In the genomic region with DNA sequence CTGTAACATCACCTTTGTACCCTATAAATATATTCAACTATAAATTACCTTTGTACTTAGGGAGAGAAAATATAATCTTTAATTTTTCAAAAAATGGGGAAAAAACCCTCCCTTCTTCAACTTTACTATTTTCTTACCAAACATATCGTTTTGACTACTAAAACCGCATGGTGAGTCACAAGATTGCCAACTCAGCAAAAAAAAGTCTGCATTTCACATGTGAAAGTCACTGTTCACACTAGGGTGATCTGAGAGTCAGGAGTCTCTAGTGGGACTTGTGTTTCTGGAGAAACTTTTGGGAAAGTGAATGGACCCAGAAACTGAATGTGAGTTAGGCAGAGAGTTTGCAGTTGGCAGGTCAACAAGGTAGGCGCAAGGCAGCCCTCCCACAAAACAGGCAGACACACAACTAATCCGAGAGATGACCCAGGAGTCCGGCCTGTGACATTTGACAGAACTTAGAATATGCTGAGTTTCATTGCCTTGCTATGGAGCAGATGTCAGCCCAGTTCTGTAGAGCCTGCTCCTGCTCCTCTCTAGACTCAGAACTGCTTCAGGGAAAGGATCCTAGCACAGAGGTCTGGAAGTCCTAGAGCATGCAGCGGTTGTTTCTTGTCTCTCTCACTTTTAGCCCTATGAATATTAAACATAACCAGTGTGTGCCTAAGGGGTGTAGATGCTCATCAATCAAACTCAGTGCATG, we compare ENCODE assay signal across 18 mouse cellular contexts. TPM values are rescaled to one million over a fixed set of nuclear protein-coding genes. Genes with fewer than 3 reads are reported as not detected.
DNase-seq lines count a peak whose midpoint lies in the region; ATAC-seq lines count a peak whose summit lies in the region.
"Had no signal": no experiment of that assay in that cellular context is flagged by ENCODE, and none has a peak within 500 bp of the region (broad histone marks: within the 10 kb centered on the region; RNA-seq: fewer than 3 reads in every experiment).

No protein-coding gene starts in this region.

- ATAC-seq in cerebellum, adult (ENCODE audit: insufficient number of reproducible peaks, low FRiP score, low TSS enrichment), result peak; percentile 62
- peak; percentile 76 for ATAC-seq in hindbrain, embryonic 13.5 days (ENCODE audit: low FRiP score)
- ATAC-seq in midbrain, embryonic 16.5 days, result 0 out of 2 replicates have a peak, but pooled peaks have one; percentile 25
- no peak for ATAC-seq in intestine, embryonic 15.5 days
- ATAC-seq: liver, postnatal 0 days had no signal

- WGBS in hindbrain, embryonic 13.5 days, result 85% methylated on average over 6 of the region's 6 CpGs
- 94% methylated on average over 6 of the region's 6 CpGs for WGBS in hindbrain, embryonic 10.5 days
- WGBS in midbrain, embryonic 16.5 days, result 87% methylated on average over 6 of the region's 6 CpGs
- 89% methylated on average over 6 of the region's 6 CpGs for WGBS in midbrain, embryonic 10.5 days
- 89% methylated on average over 6 of the region's 6 CpGs for WGBS in intestine, embryonic 15.5 days

- H3K27me3 ChIP-seq in hindbrain, embryonic 13.5 days, result no peaks in the 10 kb centered on the region
- no peaks in the 10 kb centered on the region for H3K27me3 ChIP-seq in hindbrain, embryonic 10.5 days (ENCODE audit: insufficient read depth, poor library complexity, severe bottlenecking)
- H3K27me3 ChIP-seq in midbrain, embryonic 16.5 days (ENCODE audit: control insufficient read depth, insufficient read depth, low read depth, low read length), result no peaks in the 10 kb centered on the region
- no peaks in the 10 kb centered on the region for H3K27me3 ChIP-seq in midbrain, embryonic 10.5 days (ENCODE audit: low read depth, poor library complexity, severe bottlenecking)
- no peaks in the 10 kb centered on the region for H3K27me3 ChIP-seq in intestine, embryonic 15.5 days (replicated peaks)
- H3K27me3 ChIP-seq: megakaryocyte, embryonic 14.5 days had no signal

- no peaks in the 10 kb centered on the region for H3K9me3 ChIP-seq in hindbrain, embryonic 13.5 days
- no peaks in the 10 kb centered on the region for H3K9me3 ChIP-seq in hindbrain, embryonic 10.5 days
- H3K9me3 ChIP-seq in midbrain, embryonic 16.5 days (replicated peaks; ENCODE audit: control insufficient read depth, low read length, poor library complexity, severe bottlenecking), result no peaks in the 10 kb centered on the region
- H3K9me3 ChIP-seq in midbrain, embryonic 10.5 days (replicated peaks), result no peaks in the 10 kb centered on the region
- no peaks in the 10 kb centered on the region for H3K9me3 ChIP-seq in intestine, embryonic 15.5 days
- H3K9me3 ChIP-seq: G1E; megakaryocyte, embryonic 14.5 days had no signal

- H3K4me2 ChIP-seq in hindbrain, embryonic 13.5 days, result no peak overlapping the region
- no peak overlapping the region for H3K4me2 ChIP-seq in midbrain, embryonic 16.5 days (ENCODE audit: low read length)
- H3K4me2 ChIP-seq in intestine, embryonic 15.5 days (replicated peaks), result no peak overlapping the region
- H3K4me2 ChIP-seq: heart, embryonic 11.5 days had no signal

- H3K9ac ChIP-seq in hindbrain, embryonic 13.5 days, result no peak overlapping the region
- H3K9ac ChIP-seq in midbrain, embryonic 16.5 days (ENCODE audit: low read depth, low read length), result no peak overlapping the region
- H3K9ac ChIP-seq in intestine, embryonic 15.5 days, result no peak overlapping the region
- H3K9ac ChIP-seq: liver, postnatal 0 days had no signal

- H3K4me1 ChIP-seq in hindbrain, embryonic 13.5 days (replicated peaks), result no peaks in the 10 kb centered on the region; the same call in 1 of the 2 replicates
- no peaks in the 10 kb centered on the region for H3K4me1 ChIP-seq in hindbrain, embryonic 10.5 days (replicated peaks)
- H3K4me1 ChIP-seq in midbrain, embryonic 16.5 days (ENCODE audit: control insufficient read depth, insufficient read depth, low read length), result no peaks in the 10 kb centered on the region
- H3K4me1 ChIP-seq in midbrain, embryonic 10.5 days, result peaks cover 7% of the 10 kb centered on the region; the same call in 1 of the 2 replicates
- no peaks in the 10 kb centered on the region for H3K4me1 ChIP-seq in intestine, embryonic 15.5 days (replicated peaks)
- H3K4me1 ChIP-seq: megakaryocyte, embryonic 14.5 days had no signal

- H3K36me3 ChIP-seq in hindbrain, embryonic 13.5 days, result no peaks in the 10 kb centered on the region
- no peaks in the 10 kb centered on the region for H3K36me3 ChIP-seq in hindbrain, embryonic 10.5 days
- no peaks in the 10 kb centered on the region for H3K36me3 ChIP-seq in midbrain, embryonic 16.5 days (ENCODE audit: control insufficient read depth, insufficient read depth, low read length)
- no peaks in the 10 kb centered on the region for H3K36me3 ChIP-seq in midbrain, embryonic 10.5 days
- H3K36me3 ChIP-seq in intestine, embryonic 15.5 days, result no peaks in the 10 kb centered on the region
- H3K36me3 ChIP-seq: G1E had no signal

- DNase-seq in cerebellum, adult 9-10 months, result no peak
- no peak for DNase-seq in hindbrain, embryonic 10.5 days (ENCODE audit: low spot score)
- DNase-seq in midbrain, embryonic 10.5 days (ENCODE audit: low spot score), result no peak
- DNase-seq in urinary bladder, adult 18-20 months (ENCODE audit: low spot score in 2 of 2), result no peak
- DNase-seq: heart, postnatal 10 days; kidney, adult 2 months; kidney, postnatal 10 days; liver, postnatal 0 days; spleen, adult 18-20 months; thymus, postnatal 25 days had no signal

- H3K4me3 ChIP-seq in hindbrain, embryonic 13.5 days, result no peak overlapping the region
- H3K4me3 ChIP-seq in hindbrain, embryonic 10.5 days, result no peak overlapping the region
- H3K4me3 ChIP-seq in midbrain, embryonic 16.5 days (ENCODE audit: low read depth, low read length), result no peak overlapping the region
- no peak overlapping the region for H3K4me3 ChIP-seq in midbrain, embryonic 10.5 days
- no peak overlapping the region for H3K4me3 ChIP-seq in intestine, embryonic 15.5 days (replicated peaks)
- H3K4me3 ChIP-seq: left cerebral cortex, adult 2 months; megakaryocyte, embryonic 14.5 days had no signal

- no peak overlapping the region for H3K27ac ChIP-seq in hindbrain, embryonic 13.5 days
- no peak overlapping the region for H3K27ac ChIP-seq in hindbrain, embryonic 10.5 days
- no peak overlapping the region for H3K27ac ChIP-seq in midbrain, embryonic 16.5 days (ENCODE audit: low read length)
- no peak overlapping the region for H3K27ac ChIP-seq in midbrain, embryonic 10.5 days (replicated peaks)
- no peak overlapping the region for H3K27ac ChIP-seq in intestine, embryonic 15.5 days
- H3K27ac ChIP-seq: left cerebral cortex, adult 2 months had no signal

RNA-seq across cellular contexts. Expression of a gene that starts 26.4 kb away (rescaled TPM):
- 15.0 and 15.5 TPM in 2 replicates for polyA plus RNA-seq in hindbrain, embryonic 13.5 days (2015; fragmentation: Nextera tagmentation; extraction: Ambion mirVana)
- 20.7 and 25.0 TPM in 2 replicates for polyA plus RNA-seq in hindbrain, embryonic 10.5 days (2016; fragmentation: Nextera tagmentation; extraction: Ambion mirVana)
- polyA plus RNA-seq in midbrain, embryonic 16.5 days (2015; fragmentation: Nextera tagmentation; extraction: Ambion mirVana), result 8.9 and 9.8 TPM in 2 replicates
- polyA plus RNA-seq in midbrain, embryonic 10.5 days (2016; fragmentation: Nextera tagmentation; extraction: Ambion mirVana), result 17.7 and 26.6 TPM in 2 replicates
- polyA plus RNA-seq in intestine, embryonic 15.5 days (2015; fragmentation: Nextera tagmentation; extraction: Ambion mirVana), result 21.9 and 24.4 TPM in 2 replicates
- polyA plus RNA-seq: G1E had no signal
